Mouse (Mus musculus): ENCODE results near the gene Rp9. TPM values are rescaled to one million over a fixed set of nuclear protein-coding genes. Genes with fewer than 3 reads are reported as not detected.

Gene Rp9
- polyA plus RNA-seq (2015; fragmentation: Illumina TruSeq; extraction: RNeasy Lipid Tissue Mini Kit (QIAGEN cat#74804); ENCODE audit: low read depth, low replicate concordance) = 44.9 TPM

DNA sequence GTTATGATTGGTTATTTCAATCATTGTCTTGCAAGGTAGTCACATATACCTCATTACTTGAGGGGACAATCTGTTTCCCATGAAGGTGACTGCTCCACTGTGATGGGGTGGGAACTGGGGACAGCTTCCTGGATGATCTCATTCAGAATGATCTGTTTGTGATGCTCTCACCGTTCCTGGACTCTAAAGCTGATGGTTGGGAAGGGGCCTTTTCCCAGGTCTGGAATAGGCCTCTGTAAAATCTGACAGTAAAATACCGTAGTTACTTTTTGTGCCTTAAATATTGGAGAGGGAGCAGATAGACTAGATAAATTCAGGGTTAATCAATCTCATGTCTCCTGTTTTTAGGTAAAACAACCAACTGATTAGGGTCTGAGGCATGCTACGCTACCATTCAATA is at the start of gene Rp9:
Gene Rp9 (minus strand): TSS at position 101 of the 400 bp plus-strand sequence.

DNA sequence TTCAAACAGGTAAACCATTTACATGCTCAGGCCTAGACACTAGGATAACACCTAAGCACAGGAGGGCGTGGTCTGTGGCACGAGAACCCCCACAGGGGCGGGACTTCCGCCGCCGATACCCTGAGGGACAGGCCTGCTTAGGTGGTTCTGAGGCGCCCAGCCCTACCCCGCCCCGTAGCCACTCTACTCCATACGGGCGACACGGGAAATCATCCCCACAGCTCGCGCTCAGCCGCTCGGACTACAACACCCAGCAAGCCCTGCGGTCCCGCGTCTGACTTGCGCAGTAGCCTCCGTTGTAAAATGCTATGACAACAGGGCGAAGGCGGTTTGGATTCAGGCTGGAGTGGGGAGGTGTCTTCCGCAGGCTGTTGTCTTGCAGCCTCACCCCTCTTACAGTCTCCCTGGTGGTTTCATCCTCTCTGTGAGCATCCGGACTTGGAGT is 5.9 kb upstream of the Rp9 start, which contains the start of gene Bbs9:
Gene Bbs9 (plus strand): TSS at position 292 of the 445 bp plus-strand sequence.

DNA sequence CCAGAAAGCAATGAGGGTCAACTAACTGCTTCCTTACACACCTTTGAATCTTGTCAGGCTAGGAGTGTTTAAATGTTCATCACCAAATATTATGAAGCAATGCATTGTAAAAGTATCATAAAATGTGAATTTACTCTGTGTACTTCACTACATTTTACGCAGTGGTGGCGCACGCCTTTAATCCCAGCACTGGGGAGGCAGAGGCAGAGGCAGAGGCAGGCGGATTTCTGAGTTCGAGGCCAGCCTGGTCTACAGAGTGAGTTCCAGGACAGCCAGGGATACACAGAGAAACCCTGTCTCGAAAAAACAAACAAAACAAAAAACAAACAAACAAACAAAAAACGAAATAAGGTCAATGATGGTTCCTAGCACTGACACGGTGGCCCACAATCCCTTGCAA is 15.6 kb downstream of the Rp9 start, which contains the start of gene Gm17545:
Gene Gm17545 (plus strand): TSS at position 301 of the 400 bp plus-strand sequence.

DNA sequence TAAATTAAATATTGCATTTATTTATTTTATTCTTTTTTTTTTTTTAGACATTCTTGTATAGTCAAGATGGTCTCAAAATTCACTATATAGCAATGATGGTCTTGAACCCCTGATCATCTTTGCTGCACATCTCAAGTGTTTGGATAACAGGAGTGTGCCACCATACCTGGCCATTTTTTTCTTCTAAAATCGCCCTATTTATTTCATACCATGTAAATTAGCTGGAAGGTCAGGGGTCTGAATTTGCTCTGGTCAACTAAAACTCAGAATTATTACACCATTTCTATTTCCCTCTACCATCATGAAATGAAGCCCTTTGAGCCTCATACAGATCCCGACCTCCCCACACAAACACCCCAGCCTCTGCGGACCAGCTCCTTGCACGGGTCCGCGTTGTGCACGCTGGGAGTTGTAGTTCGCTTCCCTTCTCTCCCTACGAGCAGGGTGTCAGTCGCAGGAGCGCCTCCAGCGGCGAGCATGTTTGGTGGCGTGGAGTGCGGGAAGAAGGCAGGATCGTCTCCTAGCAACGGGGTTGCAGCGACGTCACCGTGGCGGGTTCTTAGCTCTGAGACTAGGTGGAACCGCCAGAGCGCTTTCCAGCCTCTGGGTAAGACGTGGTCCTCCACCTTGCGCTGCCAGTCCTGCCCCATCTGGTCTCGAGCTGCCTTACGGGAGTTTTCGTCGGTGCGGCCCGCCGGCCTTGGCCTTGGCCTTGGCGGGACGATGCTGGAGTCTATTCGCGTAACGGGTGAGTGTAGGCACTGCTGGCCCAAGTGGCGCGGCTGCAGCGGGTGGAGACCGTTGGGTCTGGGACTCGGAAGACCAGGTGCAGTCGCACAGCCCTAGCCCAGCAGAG is 58.3 kb downstream of the Rp9 start, which contains the start of gene 9530077C05Rik:
Gene 9530077C05Rik (plus strand): TSS at position 512 of the 856 bp plus-strand sequence.

DNA sequence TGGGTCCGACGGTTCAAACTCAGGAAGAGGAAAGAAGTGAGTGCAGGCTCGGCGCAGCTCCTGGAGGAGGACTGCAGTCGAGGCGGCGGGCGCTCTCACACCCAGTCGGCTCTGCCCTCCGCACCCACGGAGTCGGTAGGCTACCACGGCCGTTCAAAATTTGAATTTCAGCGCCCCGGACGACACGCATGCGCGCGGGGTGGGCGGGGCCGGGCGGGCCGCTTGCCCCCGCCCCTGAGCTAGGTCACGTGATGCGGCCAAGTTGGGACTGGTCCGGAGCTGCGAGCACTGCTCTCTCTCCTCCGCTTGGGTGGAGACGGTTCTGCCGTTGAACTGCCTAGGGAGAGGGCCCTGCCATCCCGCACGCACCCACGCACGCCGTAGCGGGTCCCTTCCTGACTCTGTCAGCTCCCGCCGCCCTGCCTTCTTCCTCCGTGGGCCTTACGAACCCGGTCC is 80.5 kb downstream of the Rp9 start, which contains the start of gene Anln:
Gene Anln (minus strand): TSS at position 168 of the 456 bp plus-strand sequence.

Other genes starting within 250 kb of the Rp9 start
- gene Zfp809, start 244.0 kb downstream of the Rp9 start, polyA plus RNA-seq (2015; fragmentation: Illumina TruSeq; extraction: RNeasy Lipid Tissue Mini Kit (QIAGEN cat#74804); ENCODE audit: low read depth, low replicate concordance) = 17.8 TPM
- gene Zfp599, start 209.8 kb downstream of the Rp9 start, polyA plus RNA-seq (2015; fragmentation: Illumina TruSeq; extraction: RNeasy Lipid Tissue Mini Kit (QIAGEN cat#74804); ENCODE audit: low read depth, low replicate concordance) = 2.5 TPM
- 17.0 TPM for gene Zfp810, start 162.1 kb downstream of the Rp9 start, polyA plus RNA-seq (2015; fragmentation: Illumina TruSeq; extraction: RNeasy Lipid Tissue Mini Kit (QIAGEN cat#74804); ENCODE audit: low read depth, low replicate concordance)
- 34.6 TPM for gene Anln, start 80.6 kb downstream of the Rp9 start, polyA plus RNA-seq (2015; fragmentation: Illumina TruSeq; extraction: RNeasy Lipid Tissue Mini Kit (QIAGEN cat#74804); ENCODE audit: low read depth, low replicate concordance)
- 10.0 TPM for gene 9530077C05Rik, start 58.2 kb downstream of the Rp9 start, polyA plus RNA-seq (2015; fragmentation: Illumina TruSeq; extraction: RNeasy Lipid Tissue Mini Kit (QIAGEN cat#74804); ENCODE audit: low read depth, low replicate concordance)
- gene Gm17545, start 15.5 kb downstream of the Rp9 start, polyA plus RNA-seq (2015; fragmentation: Illumina TruSeq; extraction: RNeasy Lipid Tissue Mini Kit (QIAGEN cat#74804); ENCODE audit: low read depth, low replicate concordance) = not detected
- gene Bbs9, start 6.0 kb upstream of the Rp9 start, polyA plus RNA-seq (2015; fragmentation: Illumina TruSeq; extraction: RNeasy Lipid Tissue Mini Kit (QIAGEN cat#74804); ENCODE audit: low read depth, low replicate concordance) = 14.4 TPM